Mouse (Mus musculus): ENCODE results near the gene Aldh2.
"Not testable (repeated sequence)": the region's sequence is repeated elsewhere in the genome, so short reads cannot be mapped to it uniquely, and the experiment has no call there.

Gene Aldh2

GRCm38 (mm10) chr5:121547084-121547483, 46.5 kb downstream of the Aldh2 start:
- DNase-seq (ENCODE audit: low read depth, low spot score), result no peak

GRCm38 (mm10) chr5:121546530-121546895, 47.1 kb downstream of the Aldh2 start:
- DNase-seq (ENCODE audit: low read depth, low spot score), result peak; percentile 58

GRCm38 (mm10) chr5:121545793-121546529, 47.7 kb downstream of the Aldh2 start, which contains the start of gene Mapkapk5:
TSS of gene Mapkapk5 (minus strand) at chr5:121545905.
- peak; percentile 97 for DNase-seq (ENCODE audit: low read depth, low spot score)

- DNase-seq (ENCODE audit: low read depth, low spot score), result no peak
These were observed 48.5 kb downstream of the Aldh2 start, which contains the start of the genes Adam1a and Gm42878 for GRCm38 (mm10) chr5:121544910-121545792. TSS of gene Adam1a (minus strand) at chr5:121545482. TSS of gene Gm42878 (minus strand) at chr5:121545482.

- no peak for DNase-seq (ENCODE audit: low read depth, low spot score)
These were observed 50.3 kb downstream of the Aldh2 start for GRCm38 (mm10) chr5:121543370-121543769.

GRCm38 (mm10) chr5:121541235-121541634, 52.4 kb downstream of the Aldh2 start:
- no peak for DNase-seq (ENCODE audit: low read depth, low spot score)

GRCm38 (mm10) chr5:121540066-121540465, 53.6 kb downstream of the Aldh2 start:
- DNase-seq (ENCODE audit: low read depth, low spot score), result no peak

GRCm38 (mm10) chr5:121537588-121537987, 56.0 kb downstream of the Aldh2 start:
- no peak for DNase-seq (ENCODE audit: low read depth, low spot score)

- no peak for DNase-seq (ENCODE audit: low read depth, low spot score)
These were observed 56.6 kb downstream of the Aldh2 start for GRCm38 (mm10) chr5:121536921-121537555.

- no peak for DNase-seq (ENCODE audit: low read depth, low spot score)
These were observed 58.5 kb downstream of the Aldh2 start for GRCm38 (mm10) chr5:121535116-121535515.

GRCm38 (mm10) chr5:121534521-121534920, 59.1 kb downstream of the Aldh2 start:
- peak; percentile 30 for DNase-seq (ENCODE audit: low read depth, low spot score)

- DNase-seq (ENCODE audit: low read depth, low spot score), result no peak
These were observed 66.7 kb downstream of the Aldh2 start for GRCm38 (mm10) chr5:121526961-121527360.

GRCm38 (mm10) chr5:121526526-121526925, 67.1 kb downstream of the Aldh2 start:
- DNase-seq (ENCODE audit: low read depth, low spot score), result no peak

GRCm38 (mm10) chr5:121525774-121526450, 67.7 kb downstream of the Aldh2 start:
- DNase-seq (ENCODE audit: low read depth, low spot score), result no peak

GRCm38 (mm10) chr5:121519758-121520157, 73.9 kb downstream of the Aldh2 start:
- not testable (repeated sequence) for DNase-seq (ENCODE audit: low read depth, low spot score)

GRCm38 (mm10) chr5:121518983-121519382, 74.6 kb downstream of the Aldh2 start:
- no peak for DNase-seq (ENCODE audit: low read depth, low spot score)
